Mouse (Mus musculus) heart, postnatal 0 days (tissue): ENCODE measurements around the gene Gtf2f2.

Experiments used
- CTCF ChIP-seq: IDR thresholded peaks from 2 replicates; pipeline ENCODE4 v1.5.1; 2016; ENCODE audit warnings: antibody characterized with exemption, control low read depth, low read depth
- EP300 ChIP-seq: IDR thresholded peaks from 2 replicates; pipeline ENCODE4 v1.6.1; 2016; ENCODE audit warnings: antibody characterized with exemption, low read depth

- TF ChIP-seq CTCF (no peak), EP300 (no peak)
Measured at GRCm38 (mm10) chr14:76008174-76008573, 2.5 kb downstream of the Gtf2f2 start.
